Mouse (Mus musculus) G1E (cell line): Measurements from ENCODE around the gene Slc35f3.

ENCODE experiments used
- CTCF ChIP-seq: IDR thresholded peaks from 2 replicates; pipeline ENCODE4 v1.5.1; 2012; ENCODE audit warnings: low read depth, low read length, inconsistent platforms, mixed read lengths
- GATA1 ChIP-seq: IDR thresholded peaks from 2 replicates; pipeline ENCODE4 v1.6.1; 2012; ENCODE audit warnings: borderline replicate concordance, low read length, inconsistent platforms, mixed read lengths

DNA sequence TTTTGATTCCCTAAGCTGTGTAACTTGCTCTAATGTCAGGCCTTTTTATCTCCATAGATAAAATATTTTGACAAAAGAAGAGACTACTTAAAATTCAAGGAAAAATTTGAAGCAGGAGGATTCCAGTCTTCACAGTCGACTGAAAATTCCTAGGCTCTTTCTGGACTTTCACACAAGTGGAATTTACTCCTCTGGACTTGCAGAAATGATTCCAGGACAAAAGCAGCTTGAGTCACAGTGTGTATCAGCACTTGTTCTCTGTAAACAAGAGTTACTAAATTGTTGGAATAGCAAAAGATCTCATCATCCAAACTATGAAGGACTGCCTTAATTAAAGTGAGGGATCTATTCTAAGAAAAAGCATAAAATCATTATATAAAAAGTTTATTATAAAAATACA is 126.6 kb downstream of the Slc35f3 start:
- no peak for TF ChIP-seq CTCF
- no peak for TF ChIP-seq GATA1
